Mouse (Mus musculus) myocyte (in vitro differentiated cells): ENCODE results near the gene Sept12.

Source experiments
- CEBPB ChIP-seq: IDR thresholded peaks from 2 replicates; pipeline ENCODE4 v1.6.1; 2011; ENCODE audit warnings: mild to moderate bottlenecking, moderate library complexity; ENCODE audit not compliant: poor library complexity, insufficient read depth, severe bottlenecking
- E2F4 ChIP-seq: IDR thresholded peaks from one replicate; pipeline ENCODE4 v1.6.1; 2011; ENCODE audit warnings: mild to moderate bottlenecking, control low read depth, moderate library complexity; ENCODE audit not compliant: insufficient read depth
- MAX ChIP-seq: IDR thresholded peaks from one replicate; pipeline ENCODE4 v1.6.1; 2011; ENCODE audit warnings: low read depth, mild to moderate bottlenecking, control low read depth
- MYOG ChIP-seq, 3 experiments: IDR thresholded peaks; one replicate each; pipeline ENCODE4 v1.6.1; 2011; ENCODE audit warnings: control low read depth in 2 of 3, low read depth in 2 of 3, mild to moderate bottlenecking in 2 of 3; ENCODE audit not compliant: insufficient read length in 2 of 3, control insufficient read depth in 1 of 3, insufficient read depth in 1 of 3
- POLR2A ChIP-seq: IDR thresholded peaks from one replicate; pipeline ENCODE4 v1.6.1; 2011; ENCODE audit warnings: low read depth, mild to moderate bottlenecking, control low read depth, moderate library complexity; ENCODE audit not compliant: insufficient read length
- POLR2AphosphoS2 ChIP-seq: IDR thresholded peaks from one replicate; pipeline ENCODE4 v1.6.1; 2011; ENCODE audit warnings: low read depth, control low read depth; ENCODE audit not compliant: insufficient read length
- REST ChIP-seq: IDR thresholded peaks from one replicate; pipeline ENCODE4 v1.6.1; 2011; ENCODE audit warnings: mild to moderate bottlenecking, control low read depth, moderate library complexity; ENCODE audit not compliant: insufficient read depth, insufficient read length
- SRF ChIP-seq: IDR thresholded peaks from one replicate; pipeline ENCODE4 v1.6.1; 2011; ENCODE audit warnings: low read depth; ENCODE audit not compliant: control insufficient read depth, insufficient read length
- USF1 ChIP-seq: IDR thresholded peaks from one replicate; pipeline ENCODE4 v1.6.1; 2011; ENCODE audit warnings: low read depth, mild to moderate bottlenecking, control low read depth, moderate library complexity

- TF ChIP-seq MYOG (IDR thresholded peaks at IDR 0.05; ENCODE audit: control insufficient read depth in 1 of 3, insufficient read depth in 1 of 3, insufficient read length in 2 of 3, low read depth in 2 of 3) (no peak), POLR2A (no peak), POLR2AphosphoS2 (no peak), REST (no peak), SRF (no peak), USF1 (no peak), E2F4 (no peak), CEBPB (no peak), MAX (no peak)
Observed at GRCm38 (mm10) chr16:4963346-4963745, 34.3 kb downstream of the Sept12 start.
